Mouse (Mus musculus): ENCODE measurements around the gene Sox6.

Sox6 gene

DNA sequence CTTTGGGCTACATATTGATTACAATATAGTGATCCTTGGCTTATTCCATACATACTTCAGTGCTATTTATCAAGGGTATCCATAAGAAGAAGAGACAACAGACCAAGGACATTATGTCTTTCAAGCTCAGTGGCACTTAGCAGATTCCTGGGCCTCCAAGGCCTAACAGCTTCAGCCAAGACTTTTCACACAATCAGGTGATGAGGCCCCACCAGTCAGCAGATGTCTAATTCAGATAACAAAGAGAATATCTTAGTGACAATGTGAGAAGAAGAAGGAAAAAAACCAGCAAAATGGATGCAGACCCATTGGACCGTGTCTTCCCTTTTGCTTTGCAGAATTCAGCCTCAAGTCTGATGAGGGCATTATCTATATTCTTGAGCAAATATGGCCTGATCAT lies 150.0 kb downstream of the Sox6 start:
- DNase-seq: no peak

DNA sequence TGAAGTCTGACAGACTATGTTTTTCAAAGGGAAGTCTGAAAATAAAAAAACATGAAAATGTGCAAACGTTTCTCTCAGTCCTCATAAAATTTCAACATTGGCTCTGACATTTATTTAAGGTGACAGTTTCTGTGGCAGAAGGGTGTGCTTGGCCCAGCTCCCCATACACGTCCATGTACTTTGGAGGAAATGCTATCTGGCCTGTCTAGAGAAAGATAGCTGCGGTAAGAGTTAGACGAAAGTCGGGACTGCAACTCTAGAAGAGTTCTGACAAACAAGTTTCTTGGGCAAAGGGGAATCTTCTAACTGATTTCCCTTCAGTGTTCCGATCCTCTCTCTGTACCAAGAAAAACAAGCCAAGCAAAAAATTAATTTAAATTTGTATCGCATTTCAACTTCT lies 150.5 kb downstream of the Sox6 start:
- DNase-seq: no peak

DNA sequence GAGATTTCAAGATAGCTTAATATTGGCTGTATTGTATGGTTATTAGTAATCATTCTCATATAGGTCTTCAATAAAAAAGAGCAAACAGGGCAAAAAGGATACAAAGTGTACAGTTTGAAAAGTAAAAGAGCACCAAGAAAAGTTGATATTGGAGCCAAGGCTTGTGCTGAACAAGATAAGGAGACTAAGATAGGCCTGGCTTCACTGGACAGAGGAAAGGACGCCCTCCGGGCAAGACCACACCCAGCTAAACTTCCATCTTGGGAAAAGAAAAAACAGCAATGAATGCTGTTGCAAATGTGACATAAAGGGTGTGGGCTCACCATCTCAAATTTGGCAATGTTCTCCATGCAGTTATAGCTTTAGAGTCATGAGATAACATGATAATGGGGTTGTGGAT lies 165.7 kb downstream of the Sox6 start:
- DNase-seq: no peak

DNA sequence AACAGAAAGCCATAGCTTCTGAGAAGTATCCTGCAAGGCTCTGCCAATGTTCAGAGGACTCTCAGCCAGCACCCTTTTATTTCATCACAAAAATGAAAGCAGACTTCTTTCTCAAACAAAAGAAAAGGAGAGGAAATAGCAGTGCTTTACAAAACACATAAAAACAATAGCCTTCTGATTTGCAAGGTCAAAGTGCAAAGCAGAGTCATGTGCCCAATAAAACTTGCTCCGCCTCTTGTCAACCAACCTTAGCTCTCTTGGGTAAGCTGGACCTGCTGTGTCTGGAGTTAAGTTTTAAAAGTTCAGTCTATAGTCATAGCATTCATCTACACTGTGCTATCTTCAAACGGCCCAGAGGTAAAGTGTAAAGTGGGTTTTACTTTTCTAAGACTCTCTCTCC lies 170.1 kb downstream of the Sox6 start:
- no peak for DNase-seq

DNA sequence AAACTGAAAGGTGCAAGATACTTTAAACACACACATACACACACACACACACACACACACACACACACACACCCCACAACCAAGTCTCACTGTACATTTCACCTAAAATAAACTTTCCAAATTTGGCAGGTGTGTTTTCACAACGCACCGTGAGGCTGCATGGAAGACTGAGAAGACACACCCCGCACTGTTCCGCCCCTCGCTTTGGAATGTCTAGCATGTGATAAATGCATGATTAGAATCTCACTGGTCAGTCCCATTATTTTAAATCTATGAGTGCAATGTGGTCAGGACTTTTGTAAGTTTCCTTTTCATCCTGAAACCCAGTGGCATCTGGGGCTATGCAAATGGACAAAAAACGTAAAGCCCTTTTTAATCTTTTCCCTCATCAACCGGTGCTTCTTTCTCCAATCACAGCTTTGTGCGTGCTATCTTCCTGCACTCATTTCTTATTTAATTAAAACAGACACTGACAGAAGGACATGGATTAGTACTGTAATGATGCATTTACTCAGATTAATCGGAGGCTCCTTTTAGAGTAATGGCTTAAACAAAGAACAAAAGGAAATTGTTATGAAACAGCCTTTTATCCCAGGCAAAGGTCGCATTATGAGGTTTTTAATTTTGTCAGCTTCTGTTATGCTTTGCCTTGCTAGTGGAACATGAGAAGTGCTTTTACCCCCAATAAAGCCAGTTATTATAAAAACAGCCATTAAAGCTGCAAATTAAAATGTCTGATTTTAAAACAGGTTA lies 170.9 kb downstream of the Sox6 start:
- no peak for DNase-seq

DNA sequence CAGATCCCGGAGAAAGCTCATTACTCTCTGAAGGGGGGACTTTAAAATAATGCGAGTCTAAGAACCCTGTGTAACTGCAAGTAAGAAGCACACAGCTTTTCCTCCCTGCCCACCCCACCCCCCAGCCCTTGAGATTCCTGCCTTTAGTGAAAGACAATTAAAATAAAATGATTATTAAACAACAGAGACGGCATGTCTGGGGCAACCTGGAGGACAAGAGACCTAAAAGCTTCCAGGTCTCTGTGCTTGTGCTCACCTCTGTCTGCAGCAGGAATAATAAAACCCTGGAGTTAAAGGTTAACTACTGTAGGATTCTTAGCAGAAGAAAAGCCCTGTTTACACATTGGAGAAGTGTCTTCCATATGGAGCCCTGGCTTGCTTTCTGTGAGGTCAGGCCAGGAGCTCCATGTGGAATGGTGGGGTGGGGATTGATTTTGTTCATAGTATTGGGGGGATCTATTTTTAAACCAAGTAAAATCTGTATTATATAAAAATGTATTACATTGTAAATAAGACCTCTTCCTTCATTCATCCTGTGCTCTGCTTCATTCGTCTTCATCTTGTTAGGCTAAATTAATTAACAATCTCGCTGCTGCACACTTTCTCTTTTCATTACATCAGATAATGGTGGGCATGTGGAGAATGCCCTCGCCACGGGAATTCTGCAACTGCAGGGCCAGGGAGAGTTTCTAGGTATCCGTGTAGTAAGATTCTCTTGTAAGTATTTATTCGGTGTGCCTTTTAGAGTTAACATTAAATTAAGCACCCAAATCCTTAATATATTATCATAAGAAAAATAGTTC lies 171.7 kb downstream of the Sox6 start:
- DNase-seq: no peak

DNA sequence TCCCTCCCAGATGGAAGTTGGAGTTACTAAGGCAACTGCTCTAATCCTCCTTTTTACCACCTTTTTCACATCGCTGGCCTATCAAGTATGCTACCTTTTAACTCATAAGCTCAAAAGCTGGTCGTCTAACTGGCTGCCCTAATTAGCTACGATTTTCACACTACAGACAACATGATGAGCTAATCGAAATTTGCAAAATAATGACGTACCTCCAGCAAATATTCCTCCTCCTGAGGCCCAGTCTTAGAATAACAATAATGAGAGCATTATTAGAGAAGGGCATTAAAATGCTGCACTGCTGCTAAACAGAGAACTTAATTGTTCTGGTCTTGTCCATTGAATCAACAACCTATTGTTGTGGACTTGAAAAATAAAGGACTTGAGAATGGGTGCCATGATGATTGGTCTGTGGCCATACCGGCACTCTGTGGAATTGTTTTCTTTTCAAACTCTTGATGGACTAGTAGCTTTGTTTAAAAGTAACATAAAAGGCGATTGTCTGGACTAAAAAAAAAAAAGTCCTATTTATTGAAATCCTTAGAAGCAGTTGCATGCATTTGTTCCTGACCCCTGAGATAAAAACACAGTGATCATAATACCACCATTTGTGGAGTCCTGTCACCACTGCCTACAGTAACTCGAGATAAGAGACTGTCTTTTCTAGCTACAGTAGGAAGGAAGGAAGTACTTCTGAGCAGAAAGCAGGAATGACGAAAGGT lies 172.5 kb downstream of the Sox6 start:
- DNase-seq: no peak

DNA sequence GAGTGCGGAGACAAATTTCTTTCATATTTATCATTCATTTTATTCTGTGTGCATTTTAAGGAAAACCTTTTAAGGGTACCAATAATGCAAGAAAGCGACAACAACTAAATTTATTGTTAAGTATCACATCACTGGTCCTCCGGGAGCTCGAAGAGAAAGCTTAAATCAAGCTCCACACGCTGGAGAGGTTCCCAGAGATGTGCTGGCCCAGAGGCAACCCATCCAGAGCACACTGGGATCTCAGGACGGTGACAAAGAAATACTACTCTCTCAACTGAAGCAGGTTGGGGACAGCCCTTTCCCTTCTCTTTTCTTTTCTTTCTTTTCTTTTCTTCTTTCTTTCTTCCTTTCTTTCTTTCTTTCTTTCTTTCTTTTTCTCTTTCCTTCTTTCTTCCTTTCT lies 173.4 kb downstream of the Sox6 start:
- no peak for DNase-seq

DNA sequence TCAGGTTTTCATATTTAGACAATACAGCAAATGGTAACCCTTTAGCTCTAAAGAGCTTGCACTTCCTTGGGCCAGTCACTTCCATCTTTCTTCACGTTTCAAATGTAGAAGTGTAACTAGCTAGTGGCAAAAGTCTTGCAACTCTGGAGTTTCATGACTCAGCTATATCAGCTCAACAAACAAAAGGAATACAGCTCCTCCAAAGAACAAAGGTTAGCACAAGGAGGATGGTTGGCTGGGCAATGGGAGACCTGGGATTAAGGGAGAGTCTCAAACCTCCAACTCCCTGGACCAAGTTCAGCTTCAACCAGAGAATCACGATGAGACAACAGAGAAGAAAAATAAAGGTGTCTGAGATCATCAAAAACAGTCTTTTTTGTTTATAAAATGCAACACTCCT lies 174.2 kb downstream of the Sox6 start:
- DNase-seq: no peak

DNA sequence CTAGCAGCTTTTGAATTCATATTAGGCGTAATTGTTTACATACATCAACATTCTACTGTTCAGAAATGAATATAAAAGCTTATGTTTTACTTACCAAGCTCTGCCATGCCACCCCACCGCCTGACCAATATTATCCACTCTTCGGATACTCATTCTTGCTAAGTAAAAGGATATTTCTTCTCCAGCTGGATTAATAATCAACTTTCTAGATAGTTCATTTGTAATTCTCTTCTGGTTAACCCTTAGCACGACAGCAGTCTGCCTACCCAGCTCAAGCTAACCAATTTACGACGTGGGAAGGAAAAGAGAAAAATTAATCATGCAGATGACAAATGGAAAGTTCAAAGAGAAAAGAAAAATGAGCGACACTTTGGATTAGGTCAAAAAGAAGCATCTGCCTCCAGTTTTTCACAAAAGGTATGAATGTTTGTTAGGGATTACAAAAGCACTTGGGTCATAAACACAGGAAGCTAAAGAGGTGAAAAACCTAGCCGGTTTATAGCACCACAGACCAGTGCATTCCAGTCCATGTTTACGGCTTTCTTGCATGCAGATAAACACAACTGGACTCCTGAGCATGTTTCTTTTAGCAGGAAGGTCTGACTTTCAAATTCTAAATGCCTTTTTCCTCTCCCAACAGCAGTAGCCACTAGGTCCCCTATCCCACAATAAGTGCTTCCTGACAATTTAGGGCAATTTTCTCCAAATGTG lies 178.8 kb downstream of the Sox6 start:
- no peak for DNase-seq

DNA sequence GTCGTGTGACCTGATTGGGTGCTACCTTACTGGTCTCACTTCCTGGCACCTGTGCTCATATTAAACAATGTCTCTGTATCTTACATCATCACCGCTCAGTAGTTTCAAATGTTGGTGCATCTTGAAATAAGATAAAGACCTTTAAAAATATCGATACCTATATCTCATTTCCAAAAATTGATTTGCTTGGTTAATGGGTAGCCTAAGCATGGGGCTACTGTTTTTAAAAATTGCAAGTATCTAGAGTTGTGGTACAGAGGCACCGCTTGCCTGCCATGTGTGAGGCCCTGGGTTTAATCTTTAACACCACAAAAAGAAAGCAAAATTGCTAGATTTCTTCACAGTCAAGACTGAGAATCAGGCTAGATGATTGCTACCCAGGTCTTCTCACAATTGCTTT lies 187.5 kb downstream of the Sox6 start:
- no peak for DNase-seq

DNA sequence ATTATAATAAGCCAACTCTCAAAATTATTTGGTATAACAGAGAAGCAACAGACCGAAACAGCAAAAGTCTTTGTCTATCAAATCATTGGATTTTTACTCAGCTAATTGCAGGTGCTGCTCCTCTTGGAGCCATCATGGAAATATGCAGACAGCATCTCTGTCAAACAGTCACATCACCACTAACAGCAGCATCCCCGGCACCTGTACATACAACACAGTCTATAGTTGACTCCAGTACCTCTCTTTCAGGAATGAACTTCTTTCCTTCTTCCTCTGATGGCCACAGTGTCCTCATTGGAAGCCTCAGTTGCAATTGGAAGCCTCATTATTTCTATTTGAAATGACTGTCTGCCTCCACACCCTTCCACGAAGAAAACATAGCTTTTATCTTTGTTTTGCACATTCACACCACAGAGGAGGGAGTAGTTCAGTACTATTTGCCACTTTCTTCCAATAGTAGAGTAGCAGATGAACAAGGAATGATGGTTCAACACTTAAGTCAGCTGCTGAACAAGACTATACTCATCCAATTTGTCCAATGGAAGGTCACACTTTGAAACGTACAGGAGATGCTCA lies 192.7 kb downstream of the Sox6 start:
- DNase-seq: no peak

DNA sequence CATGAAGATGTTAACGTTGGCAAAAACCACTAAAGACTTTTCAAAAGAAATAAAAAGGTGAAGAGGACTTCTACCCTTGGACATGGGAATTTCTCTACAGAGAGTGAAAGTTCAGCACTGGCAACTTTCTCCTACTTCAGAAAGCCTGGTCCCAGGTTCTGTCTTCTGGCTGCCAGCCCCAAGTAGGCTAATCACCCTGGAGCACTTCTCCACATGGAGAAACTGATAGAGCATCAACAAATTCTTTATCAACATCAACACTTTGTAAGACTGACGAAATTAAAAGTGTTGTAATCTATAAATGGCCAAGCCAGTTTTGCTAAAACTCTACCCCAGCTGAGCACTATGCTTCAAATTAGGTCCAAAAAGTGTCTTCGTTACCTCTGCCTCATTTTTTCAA lies 193.7 kb downstream of the Sox6 start:
- DNase-seq: no peak

DNA sequence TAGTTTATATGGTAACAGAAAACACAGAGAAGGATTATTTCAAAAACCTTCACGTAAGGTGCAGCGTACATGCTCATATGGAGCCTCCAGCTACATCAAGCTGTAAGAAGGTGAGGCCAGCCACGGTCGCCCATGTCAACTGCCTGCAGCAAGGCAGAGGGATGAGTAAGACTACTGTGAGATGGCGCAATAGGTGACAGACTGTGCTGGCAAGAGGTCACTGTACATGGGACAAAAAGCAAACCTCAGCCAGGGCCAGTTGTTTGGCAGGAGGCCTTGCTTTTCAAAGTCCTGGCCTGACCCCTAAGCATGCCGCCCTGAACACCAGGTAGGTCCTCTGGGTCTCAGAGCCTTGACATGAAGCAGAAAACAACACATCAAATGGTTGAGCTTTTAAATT lies 194.2 kb downstream of the Sox6 start:
- DNase-seq: no peak

DNA sequence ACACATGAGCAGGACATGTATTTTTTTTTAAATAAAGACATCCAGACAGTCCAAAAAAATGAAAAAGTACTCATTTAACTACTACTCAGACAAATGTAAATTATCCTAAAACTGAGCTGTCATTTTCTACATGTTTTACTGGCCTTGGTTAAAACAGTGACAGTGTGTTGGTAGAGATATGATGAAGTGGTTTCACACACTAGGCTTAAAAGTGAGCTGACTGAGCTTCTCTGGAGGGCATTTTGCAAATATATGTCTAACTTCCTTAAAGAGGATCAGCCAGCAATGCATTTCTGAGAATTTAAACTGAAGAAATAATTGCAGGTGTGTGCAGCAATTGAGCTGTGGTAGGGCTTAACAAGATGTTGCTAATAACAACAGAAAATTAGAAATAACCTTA lies 196.3 kb downstream of the Sox6 start:
- no peak for DNase-seq

DNA sequence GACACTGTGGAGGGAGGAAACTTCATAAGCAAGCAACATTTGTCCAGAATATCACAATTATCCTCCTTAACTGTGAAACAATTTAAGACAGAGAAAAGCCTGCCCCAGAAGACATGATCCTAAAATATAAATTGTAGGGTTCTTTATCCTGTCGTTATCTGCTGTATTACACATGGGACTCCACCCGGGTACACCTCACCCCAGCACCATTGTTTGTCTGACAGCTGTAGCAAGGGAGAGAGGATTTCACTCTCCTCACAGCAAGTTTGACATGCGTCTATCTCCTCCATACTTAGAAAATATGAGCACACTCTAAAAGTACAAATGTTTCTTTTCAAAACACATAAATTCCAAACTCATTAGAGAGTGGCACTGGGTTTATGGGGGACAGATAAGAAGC lies 198.0 kb downstream of the Sox6 start:
- DNase-seq: no peak

DNA sequence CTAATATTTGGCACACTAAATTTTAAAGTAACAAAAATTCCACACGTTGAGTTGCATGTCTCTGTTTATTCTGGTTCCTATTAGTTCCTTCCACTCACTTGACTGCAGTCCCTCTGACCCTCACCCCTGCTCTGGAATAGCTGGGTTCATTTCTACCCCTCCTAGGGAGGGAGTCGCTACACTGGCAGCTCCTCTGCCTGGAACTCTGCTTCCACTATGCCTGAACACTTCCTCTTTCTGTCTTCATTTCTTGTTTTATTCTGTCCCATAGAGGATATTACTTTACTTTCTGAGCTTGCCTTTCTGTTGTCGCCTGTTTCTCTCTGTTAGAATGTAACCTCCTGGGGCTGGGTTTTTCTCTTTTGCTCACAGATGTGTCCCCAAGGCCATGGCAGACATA lies 203.6 kb downstream of the Sox6 start:
- no peak for DNase-seq

DNA sequence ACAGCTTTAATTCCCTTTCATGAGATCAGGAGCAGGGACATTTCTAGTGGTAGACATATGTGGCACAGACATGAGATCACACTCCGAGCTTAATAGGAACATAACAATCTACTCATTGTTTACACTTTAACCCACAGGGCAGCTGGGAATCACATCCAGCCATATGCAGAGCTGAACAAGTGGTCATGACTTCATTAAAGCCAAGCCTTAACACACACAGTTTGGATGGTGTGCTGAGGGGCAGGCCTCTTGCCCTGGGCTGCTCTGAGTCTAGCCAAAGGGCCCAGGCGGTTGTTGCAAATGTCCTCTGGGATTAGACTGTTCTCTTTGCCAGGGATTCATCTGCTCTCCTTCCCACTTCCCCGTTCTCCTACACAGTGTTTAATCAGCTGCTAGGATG lies 204.9 kb downstream of the Sox6 start:
- DNase-seq: no peak

DNA sequence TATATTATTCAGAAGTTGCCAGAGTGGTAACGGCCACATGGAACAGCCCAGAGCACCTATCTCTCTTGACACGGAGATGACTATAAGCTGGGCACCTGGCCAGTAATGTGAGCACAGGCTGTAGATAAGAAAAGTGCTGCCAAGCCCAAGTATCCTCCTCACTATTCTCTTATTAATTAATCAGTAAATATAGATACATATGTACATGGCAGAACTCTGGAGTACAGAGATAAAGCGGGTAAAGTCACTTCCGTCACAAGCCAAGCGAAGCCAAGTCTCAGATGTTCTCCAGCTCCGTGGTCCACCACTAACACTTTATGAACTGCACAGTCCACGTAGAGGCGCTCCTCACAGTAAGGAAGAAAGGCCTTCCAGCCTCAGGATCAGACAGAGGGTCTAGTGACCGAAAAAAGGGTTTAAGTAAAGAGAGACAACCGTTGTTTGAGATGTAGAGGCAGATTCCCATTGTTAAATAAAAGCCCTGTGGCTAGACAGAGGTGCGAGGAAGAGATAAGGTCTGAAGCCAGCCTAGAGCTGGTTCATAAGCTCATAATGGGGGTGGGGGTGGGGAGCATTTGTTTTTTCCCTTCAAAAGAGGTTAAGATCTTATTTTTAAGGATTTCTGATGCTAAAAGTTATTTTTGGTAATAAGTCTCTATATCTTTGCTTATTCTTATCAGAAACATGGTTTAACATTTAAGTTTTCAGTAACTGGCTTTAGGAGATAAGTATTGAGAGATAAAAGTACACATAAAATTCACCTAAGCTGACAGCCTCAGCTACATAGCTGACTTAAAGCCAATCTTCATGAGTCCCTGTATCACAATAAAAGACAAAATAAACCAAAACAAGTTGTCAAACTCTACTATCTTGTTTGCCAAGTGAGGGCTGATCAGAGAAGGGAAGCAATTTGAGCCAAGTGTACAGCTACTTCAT lies 207.4 kb downstream of the Sox6 start:
- no peak for DNase-seq

DNA sequence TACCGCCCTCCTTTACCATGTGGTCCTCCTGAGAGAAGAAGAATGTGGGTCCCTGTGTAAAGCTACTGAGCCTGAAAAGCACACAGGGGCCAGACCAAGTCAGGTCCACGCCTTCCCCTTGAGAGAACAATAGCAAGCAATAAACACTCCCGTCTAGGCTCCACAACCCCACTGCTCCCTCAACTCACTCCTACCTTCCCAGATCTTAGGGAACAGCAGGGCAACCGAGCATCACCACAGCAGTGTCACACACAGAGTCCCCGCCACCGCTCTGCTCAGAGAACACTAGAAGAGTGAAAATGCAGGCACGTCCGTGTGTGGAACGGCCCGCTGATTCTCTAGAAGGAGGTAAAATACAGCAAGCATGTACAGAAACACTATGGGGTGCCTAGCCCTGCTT lies 208.2 kb downstream of the Sox6 start:
- DNase-seq: no peak

DNA sequence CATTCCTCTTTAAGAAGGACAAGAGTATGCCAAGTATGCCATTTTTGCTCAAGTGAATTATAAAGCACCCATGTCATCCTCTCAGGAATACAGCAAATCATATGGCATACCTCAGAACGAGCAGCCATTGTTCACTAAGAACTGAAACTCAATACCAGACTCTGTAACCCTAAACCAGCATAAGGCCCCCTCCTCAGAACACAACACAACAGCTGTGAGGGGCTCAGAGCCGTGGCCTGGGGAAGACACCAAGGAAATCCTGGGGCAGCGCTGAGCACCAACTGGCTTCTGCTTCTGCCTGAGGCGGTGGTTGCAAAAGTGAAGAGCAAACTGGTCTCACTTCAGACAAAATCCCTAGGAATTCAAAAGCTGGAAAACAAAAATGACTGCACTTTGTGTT lies 208.8 kb downstream of the Sox6 start:
- no peak for DNase-seq

DNA sequence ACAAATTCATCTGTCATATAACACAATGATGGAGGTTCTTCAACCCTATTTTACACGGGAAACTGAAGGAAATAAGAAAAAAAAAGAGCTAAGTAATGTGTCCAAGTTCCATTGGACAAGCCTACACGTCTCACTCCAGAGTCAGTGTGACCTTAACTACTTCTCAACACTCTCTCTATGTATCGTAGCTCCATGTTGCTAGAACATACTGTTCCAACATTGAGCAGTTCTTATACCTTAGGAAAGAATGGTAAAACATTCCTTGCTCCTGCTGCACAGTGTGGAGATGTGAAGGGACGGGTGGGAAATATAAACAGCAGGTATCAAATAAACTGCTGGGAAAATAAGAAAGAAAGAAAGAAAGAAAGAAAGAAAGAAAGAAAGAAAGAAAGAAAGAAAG lies 209.3 kb downstream of the Sox6 start:
- DNase-seq: no peak

Data from B cell, adult 2 months (primary cell).